26 mouse cellular contexts compared by ENCODE assay signal in genomic region chr6:32202664-32203192, GRCm38 (mm10).
DNase-seq lines count a peak whose midpoint lies in the region; ATAC-seq and TF ChIP-seq lines count a peak whose summit lies in the region.
"Had no signal": no experiment of that assay in that cellular context is flagged by ENCODE, and none has a peak within 500 bp of the region (broad histone marks: within the 10 kb centered on the region; RNA-seq: fewer than 3 reads in every experiment).

No protein-coding gene starts in this region.

- 71% methylated on average over 1 of the region's 1 CpGs for WGBS in kidney, embryonic 14.5 days
- 46% methylated on average over 1 of the region's 1 CpGs for WGBS in midbrain, embryonic 15.5 days
- whole genome bisulfite sequencing in intestine, embryonic 16.5 days: 35% methylated on average over 1 of the region's 1 CpGs

- DNase-seq in kidney, adult 18-20 months: peak; percentile 17
- peak; percentile 40 for DNase-seq in ES-E14 (ENCODE audit: low read depth, low spot score)
- peak; percentile 41 for DNase-seq in kidney, adult 9 months
- no peak for DNase-seq in natural killer cell, adult 2 months (ENCODE audit: low spot score in 2 of 2)
- DNase-seq: adrenal gland, postnatal 25 days; B cell, adult 2 months; cerebellum, adult 11 months; cerebellum, adult 9-11 months; gastrocnemius, postnatal 25 days; lung, postnatal 4 days; thymus, adult 18-20 months had no signal

- in situ Hi-C loops in ES-E14 (cut with MboI; ENCODE audit: low sequenced_read_pairs in 2 of 2, unreplicated experiment in 2 of 2): no loop called here

- no peaks in the 10 kb centered on the region for H3K27me3 ChIP-seq in kidney, embryonic 14.5 days (ENCODE audit: control insufficient read depth, insufficient read depth, low read length)
- H3K27me3 ChIP-seq in midbrain, embryonic 15.5 days (replicated peaks): no peaks in the 10 kb centered on the region
- no peaks in the 10 kb centered on the region for H3K27me3 ChIP-seq in intestine, embryonic 16.5 days (replicated peaks; ENCODE audit: control insufficient read depth, insufficient read depth, low read length)
- H3K27me3 ChIP-seq: heart, embryonic 13.5 days; hindbrain, embryonic 13.5 days; intestine, embryonic 15.5 days; limb, embryonic 15.5 days; lung, embryonic 15.5 days; stomach, embryonic 15.5 days had no signal

- no peak overlapping the region for H3K4me2 ChIP-seq in kidney, embryonic 14.5 days (replicated peaks; ENCODE audit: low read depth, low read length)
- H3K4me2 ChIP-seq in midbrain, embryonic 15.5 days: no peak overlapping the region
- no peak overlapping the region for H3K4me2 ChIP-seq in intestine, embryonic 16.5 days (ENCODE audit: low read depth, low read length)
- H3K4me2 ChIP-seq: heart, embryonic 13.5 days; hindbrain, embryonic 13.5 days; intestine, embryonic 15.5 days; limb, embryonic 15.5 days; lung, embryonic 15.5 days; stomach, embryonic 15.5 days had no signal

- no peak for ATAC-seq in kidney, embryonic 14.5 days (ENCODE audit: low FRiP score, low TSS enrichment)
- ATAC-seq in midbrain, embryonic 15.5 days (replicated peaks): peak; percentile 38; the same call in 1 of the 2 replicates
- no peak for ATAC-seq in intestine, embryonic 16.5 days
- ATAC-seq: intestine, embryonic 15.5 days had no signal

- H3K9me3 ChIP-seq in kidney, embryonic 14.5 days (ENCODE audit: control insufficient read depth, low read length): no peaks in the 10 kb centered on the region
- H3K9me3 ChIP-seq in ES-E14 (ENCODE audit: control insufficient read depth, insufficient read depth, low read depth, low read length): no peaks in the 10 kb centered on the region
- H3K9me3 ChIP-seq in midbrain, embryonic 15.5 days: no peaks in the 10 kb centered on the region
- H3K9me3 ChIP-seq in intestine, embryonic 16.5 days (ENCODE audit: control insufficient read depth, low read length): no peaks in the 10 kb centered on the region
- H3K9me3 ChIP-seq: embryonic facial prominence, embryonic 10.5 days; heart, embryonic 13.5 days; hindbrain, embryonic 13.5 days; intestine, embryonic 15.5 days; limb, embryonic 15.5 days; lung, embryonic 15.5 days; stomach, embryonic 15.5 days had no signal

- no peaks in the 10 kb centered on the region for H3K36me3 ChIP-seq in kidney, embryonic 14.5 days (ENCODE audit: control insufficient read depth, insufficient read depth, low read length)
- H3K36me3 ChIP-seq in ES-E14 (ENCODE audit: control insufficient read depth, insufficient read depth, low read length, poor library complexity, severe bottlenecking): no peaks in the 10 kb centered on the region
- H3K36me3 ChIP-seq in midbrain, embryonic 15.5 days (replicated peaks): no peaks in the 10 kb centered on the region
- no peaks in the 10 kb centered on the region for H3K36me3 ChIP-seq in intestine, embryonic 16.5 days (ENCODE audit: control insufficient read depth, insufficient read depth, low read length)
- H3K36me3 ChIP-seq: embryonic facial prominence, embryonic 10.5 days; intestine, embryonic 15.5 days; limb, embryonic 15.5 days; lung, embryonic 15.5 days; stomach, embryonic 15.5 days had no signal

- H3K4me3 ChIP-seq in kidney, embryonic 14.5 days (ENCODE audit: low read length): no peak overlapping the region
- H3K4me3 ChIP-seq in ES-E14 (ENCODE audit: insufficient read depth in 1 of 2, low read depth in 1 of 2, low read length in 2 of 2, poor library complexity in 1 of 2, severe bottlenecking in 1 of 2): no peak overlapping the region
- H3K4me3 ChIP-seq in midbrain, embryonic 15.5 days: no peak overlapping the region
- H3K4me3 ChIP-seq in intestine, embryonic 16.5 days (ENCODE audit: low read length): no peak overlapping the region
- H3K4me3 ChIP-seq: embryonic facial prominence, embryonic 10.5 days; heart, adult 2 months; heart, embryonic 13.5 days; hindbrain, embryonic 13.5 days; intestine, embryonic 15.5 days; left cerebral cortex, adult 2 months; limb, embryonic 15.5 days; lung, embryonic 15.5 days; myocyte; stomach, embryonic 15.5 days had no signal

- H3K4me1 ChIP-seq in kidney, embryonic 14.5 days (ENCODE audit: control insufficient read depth, insufficient read depth, low read length): no peaks in the 10 kb centered on the region
- peaks cover 0 to 13% of the 10 kb centered on the region in 2 experiments; a peak in 2 of 4 replicates for H3K4me1 ChIP-seq in ES-E14 (ENCODE audit: control insufficient read depth in 2 of 2, insufficient read depth in 2 of 2, low read length in 2 of 2, poor library complexity in 1 of 2)
- peaks cover 15% of the 10 kb centered on the region for H3K4me1 ChIP-seq in midbrain, embryonic 15.5 days
- no peaks in the 10 kb centered on the region for H3K4me1 ChIP-seq in intestine, embryonic 16.5 days (ENCODE audit: control insufficient read depth, insufficient read depth, low read length)
- H3K4me1 ChIP-seq: embryonic facial prominence, embryonic 10.5 days; heart, embryonic 13.5 days; intestine, embryonic 15.5 days; lung, embryonic 15.5 days; stomach, embryonic 15.5 days had no signal

- no peak overlapping the region for H3K9ac ChIP-seq in kidney, embryonic 14.5 days (ENCODE audit: low read depth, low read length)
- H3K9ac ChIP-seq in ES-E14 (ENCODE audit: insufficient read depth, low read depth, low read length, poor library complexity, severe bottlenecking): no peak overlapping the region
- no peak overlapping the region for H3K9ac ChIP-seq in midbrain, embryonic 15.5 days
- no peak overlapping the region for H3K9ac ChIP-seq in intestine, embryonic 16.5 days (ENCODE audit: low read depth, low read length)
- H3K9ac ChIP-seq: forebrain, postnatal 0 days; heart, embryonic 13.5 days; hindbrain, embryonic 13.5 days; intestine, embryonic 15.5 days; limb, embryonic 15.5 days; liver, embryonic 14.5 days; lung, embryonic 15.5 days; stomach, embryonic 15.5 days had no signal

- no peak overlapping the region for H3K27ac ChIP-seq in kidney, embryonic 14.5 days (ENCODE audit: low read depth, low read length)
- no peak overlapping the region for H3K27ac ChIP-seq in ES-E14 (ENCODE audit: insufficient read depth, low read depth, low read length, poor library complexity, severe bottlenecking)
- H3K27ac ChIP-seq in midbrain, embryonic 15.5 days: peak overlapping the region; percentile 62
- H3K27ac ChIP-seq in intestine, embryonic 16.5 days (ENCODE audit: low read length): no peak overlapping the region
- H3K27ac ChIP-seq: embryonic facial prominence, embryonic 10.5 days; heart, adult 2 months; heart, embryonic 13.5 days; intestine, embryonic 15.5 days; left cerebral cortex, adult 2 months; limb, embryonic 15.5 days; liver, embryonic 14.5 days; lung, embryonic 15.5 days; stomach, embryonic 15.5 days had no signal

TF ChIP-seq in ES-E14, 5 proteins besides CTCF, POLR2A, EP300 and RAD21:
- TF ChIP-seq CHD2 (IDR thresholded peaks at IDR 0.05; ENCODE audit: low read depth, low read length) (no peak), HCFC1 (IDR thresholded peaks at IDR 0.05; ENCODE audit: borderline replicate concordance, insufficient read depth, low read length) (no peak), MAFK (IDR thresholded peaks at IDR 0.05; ENCODE audit: insufficient read depth, low read depth, low read length) (no peak), ZNF384 (IDR thresholded peaks at IDR 0.05; ENCODE audit: low read depth, low read length) (no peak)
TF ChIP-seq in ES-E14: peak in this region for 0.

Comparison
In these comparisons a context has a peak if more than half of its experiments do, and no peak if none do; other contexts are left out.
1. DNase-seq: peak in kidney, adult 18-20 months (single experiment), ES-E14 (single experiment) and kidney, adult 9 months (single experiment); none in natural killer cell, adult 2 months (0 of 2).